13 mouse cellular contexts compared by ENCODE assay signal in the genomic region with DNA sequence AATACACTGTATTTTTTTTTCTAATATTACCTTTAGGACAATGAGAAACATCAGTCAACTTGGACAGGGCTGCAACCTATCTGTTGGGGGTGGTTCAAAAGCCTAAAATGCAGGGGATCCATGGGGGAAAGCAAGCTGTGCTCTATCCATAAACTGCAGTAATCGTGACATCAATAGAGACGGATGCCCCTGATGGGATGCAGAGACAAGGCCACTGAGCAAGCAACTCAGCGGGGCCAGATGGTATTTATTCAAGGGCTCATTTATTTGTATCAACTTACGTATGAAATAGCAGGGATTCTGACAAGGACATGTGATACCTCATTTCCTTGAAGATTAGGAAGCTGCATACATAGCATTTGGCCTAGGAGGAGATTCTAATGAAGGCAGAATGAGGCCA.
DNase-seq lines count a peak whose midpoint lies in the region.
"Had no signal": no experiment of that assay in that cellular context is flagged by ENCODE, and none has a peak within 500 bp of the region (broad histone marks: within the 10 kb centered on the region; RNA-seq: fewer than 3 reads in every experiment).

No protein-coding gene starts in this region.

- intact Hi-C loops in left cerebral cortex, postnatal 4 days (cut with DNase I): no loop called here
- intact Hi-C loops in left cerebral cortex, postnatal 14 days (cut with DNase I): no loop called here

- DNase-seq in left cerebral cortex, postnatal 4 days: peak; percentile 41
- DNase-seq in left cerebral cortex, postnatal 14 days (ENCODE audit: low spot score in 2 of 2): no peak
- peak; percentile 11 to 12 for DNase-seq in cerebellum, adult 18-20 months
- DNase-seq in cerebellum, postnatal 25 days: peak; percentile 39 to 66
- DNase-seq in mesoderm, embryonic 11.5 days (ENCODE audit: low read depth, low spot score): peak; percentile 47
- DNase-seq in thymus, postnatal 36 days: no peak
- no peak for DNase-seq in thymus, postnatal 10 days (ENCODE audit: low spot score in 2 of 2)
- DNase-seq: adrenal gland, adult 2 months; gastrocnemius, postnatal 36 days; kidney, adult 18-20 months; kidney, postnatal 36 days; layer of hippocampus, postnatal 36 days; right cerebral cortex, postnatal 25 days had no signal

Comparison
In these comparisons a context has a peak if more than half of its experiments do, and no peak if none do; other contexts are left out.
1. DNase-seq: peak in left cerebral cortex, postnatal 4 days (single experiment), cerebellum, adult 18-20 months (2 of 2), cerebellum, postnatal 25 days (2 of 2) and mesoderm, embryonic 11.5 days (single experiment); none in left cerebral cortex, postnatal 14 days (0 of 2), thymus, postnatal 36 days (0 of 2) and thymus, postnatal 10 days (0 of 2).